Mouse (Mus musculus) spleen, postnatal 14 days (tissue): Measurements from ENCODE around the gene Prox2.
"Not testable (repeated sequence)": the region's sequence is repeated elsewhere in the genome, so short reads cannot be mapped to it uniquely, and the experiment has no call there.

ENCODE experiments used
- DNase-seq, 2 experiments: peaks; one replicate each; pipeline ENCODE4 v3.0.0; 2021 to 2022; ENCODE audit warnings: low spot score in 2 of 2

Prox2 gene

GRCm38 (mm10) chr12:85110698-85111592 lies at the start of gene Prox2, which contains the start of gene Dlst:
Gene Prox2, minus strand, starts transcription at chr12:85110759.
Gene Dlst, plus strand, starts transcription at chr12:85110833.
- DNase-seq = peak; percentile 84 to 87

GRCm38 (mm10) chr12:85159592-85159991 lies 49.0 kb upstream of the Prox2 start:
- no peak for DNase-seq

GRCm38 (mm10) chr12:85158801-85159200 lies 48.2 kb upstream of the Prox2 start:
- no peak for DNase-seq

GRCm38 (mm10) chr12:85157797-85158460 lies 47.4 kb upstream of the Prox2 start:
- DNase-seq = no peak

- DNase-seq = no peak
Measured at GRCm38 (mm10) chr12:85156324-85156723, 45.8 kb upstream of the Prox2 start.

- DNase-seq = no peak
Measured at GRCm38 (mm10) chr12:85153011-85153410, 42.5 kb upstream of the Prox2 start.

- DNase-seq = peak in 1 of 2 experiments; percentile 28
Measured at GRCm38 (mm10) chr12:85151002-85151774, 40.6 kb upstream of the Prox2 start, which contains the start of gene Rps6kl1. Gene Rps6kl1, minus strand, starts transcription at chr12:85151264.

GRCm38 (mm10) chr12:85150321-85151001 lies 39.9 kb upstream of the Prox2 start:
- no peak for DNase-seq

GRCm38 (mm10) chr12:85146881-85147280 lies 36.3 kb upstream of the Prox2 start:
- no peak for DNase-seq

- DNase-seq = no peak
Measured at GRCm38 (mm10) chr12:85146355-85146754, 35.8 kb upstream of the Prox2 start.

GRCm38 (mm10) chr12:85145630-85146029 lies 35.1 kb upstream of the Prox2 start:
- DNase-seq = no peak

- DNase-seq = no peak
Measured at GRCm38 (mm10) chr12:85144821-85145220, 34.3 kb upstream of the Prox2 start.

GRCm38 (mm10) chr12:85144276-85144675 lies 33.7 kb upstream of the Prox2 start:
- DNase-seq = not testable (repeated sequence)

GRCm38 (mm10) chr12:85142803-85143202 lies 32.2 kb upstream of the Prox2 start:
- DNase-seq = peak; percentile 55 to 77

- no peak for DNase-seq
Measured at GRCm38 (mm10) chr12:85141096-85141495, 30.5 kb upstream of the Prox2 start.

GRCm38 (mm10) chr12:85140036-85140701 lies 29.6 kb upstream of the Prox2 start:
- DNase-seq = no peak

GRCm38 (mm10) chr12:85136627-85137026 lies 26.1 kb upstream of the Prox2 start:
- no peak for DNase-seq

GRCm38 (mm10) chr12:85135513-85136470 lies 25.2 kb upstream of the Prox2 start:
- no peak for DNase-seq

GRCm38 (mm10) chr12:85134043-85134794 lies 23.7 kb upstream of the Prox2 start:
- DNase-seq = no peak
